Mouse (Mus musculus) cerebellum, postnatal 10 days (tissue): ENCODE measurements around the gene Frg2f1.
"Not testable (repeated sequence)": the region's sequence is repeated elsewhere in the genome, so short reads cannot be mapped to it uniquely, and the experiment has no call there.

Experiments used
- DNase-seq, 2 experiments: peaks; one replicate each; pipeline ENCODE4 v3.0.0; 2021; ENCODE audit warnings: mixed read lengths in 2 of 2

Frg2f1 gene

DNA sequence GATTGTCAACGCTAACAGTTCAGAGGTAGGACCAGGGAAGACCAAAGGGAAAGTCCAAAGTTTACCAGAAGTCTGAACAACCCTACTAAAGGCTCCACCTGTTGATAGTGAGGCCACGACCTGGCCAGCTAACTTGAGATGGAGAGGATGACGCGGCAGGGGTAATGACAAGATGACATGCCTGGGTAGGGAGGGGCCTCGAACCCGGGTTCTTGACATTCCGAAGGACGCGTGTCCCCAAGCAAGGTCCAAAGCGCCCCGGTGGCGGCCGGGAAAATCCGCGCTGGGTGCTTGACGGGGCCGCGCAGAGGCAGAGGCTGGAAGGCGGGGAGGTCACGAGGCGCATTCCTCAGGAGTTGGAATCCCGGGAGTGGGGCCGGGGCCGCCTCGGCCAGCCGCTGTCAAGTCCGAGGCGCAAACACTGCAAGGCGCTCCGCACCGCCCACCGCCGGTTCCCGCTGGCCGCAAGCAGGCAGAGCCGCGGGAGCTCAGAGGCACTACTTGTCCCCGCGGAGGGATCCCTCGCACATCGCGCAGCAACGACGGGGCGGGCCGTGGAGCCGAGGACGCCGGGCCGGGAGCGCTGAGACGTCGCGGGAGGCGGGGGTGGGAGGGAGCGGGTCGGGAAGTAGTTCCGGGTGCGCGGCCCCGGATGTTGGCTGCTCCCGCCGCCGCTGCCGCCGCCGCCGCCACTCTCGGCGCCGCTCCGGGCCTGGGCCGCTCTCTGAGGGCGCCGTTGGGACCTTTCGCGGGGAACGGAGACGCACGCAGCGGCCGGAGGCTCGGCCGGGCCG lies at the start of gene Frg2f1:
Gene Frg2f1, minus strand, starts transcription at position 499 of the 794 bp plus-strand sequence.
- DNase-seq: peak; percentile 98

- no peak for DNase-seq
Measured at GRCm38 (mm10) chr4:119588037-119588436, 48.7 kb upstream of the Frg2f1 start.

GRCm38 (mm10) chr4:119575459-119575858 lies 36.1 kb upstream of the Frg2f1 start:
- no peak for DNase-seq

DNA sequence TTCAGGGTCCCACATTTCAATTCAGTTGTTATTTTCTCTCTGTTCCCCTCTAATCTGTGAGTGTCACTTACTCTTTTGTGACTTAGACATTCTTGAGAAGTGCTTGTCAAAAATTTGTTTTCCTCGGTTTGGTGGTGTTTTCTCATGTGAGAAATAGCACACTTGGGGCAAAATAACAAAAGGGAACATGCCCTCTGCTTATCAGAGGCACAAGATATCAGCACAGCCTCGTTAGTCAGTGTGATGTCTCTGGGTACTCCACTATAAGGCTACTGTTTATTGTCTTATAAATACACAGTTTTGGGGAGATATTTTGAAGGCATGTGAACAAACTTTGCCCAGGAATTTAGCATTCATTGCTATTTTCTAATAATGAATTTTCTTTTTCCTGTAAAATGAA lies 35.2 kb upstream of the Frg2f1 start:
- no peak for DNase-seq

GRCm38 (mm10) chr4:119572682-119573081 lies 33.4 kb upstream of the Frg2f1 start:
- DNase-seq: no peak

DNA sequence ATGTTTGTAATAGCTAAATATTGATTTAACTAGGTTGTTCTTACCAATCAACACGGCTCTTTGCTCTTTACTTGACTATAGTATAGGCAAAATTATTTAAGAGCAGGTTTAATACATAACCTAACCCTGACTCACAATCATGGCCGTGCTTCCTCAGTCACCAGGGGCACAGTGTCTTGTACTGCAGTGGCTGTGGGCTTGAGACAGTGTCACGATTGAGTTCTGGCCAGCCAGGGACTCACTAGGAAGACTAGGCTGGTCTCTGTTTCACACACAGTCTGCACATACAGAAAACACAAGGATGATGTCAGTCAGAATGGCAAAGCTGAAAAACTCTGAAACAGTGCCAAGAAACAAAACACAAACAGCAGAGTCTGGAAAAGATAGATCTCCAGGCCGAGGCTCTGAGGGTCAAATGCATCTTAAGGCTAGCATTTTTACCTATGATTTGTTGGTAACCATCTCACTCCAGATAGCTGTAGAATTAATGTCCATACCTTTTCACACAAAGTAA lies 27.1 kb upstream of the Frg2f1 start:
- DNase-seq: peak; percentile 7 to 9

- DNase-seq: peak; percentile 50 to 70
Measured at GRCm38 (mm10) chr4:119563136-119563535, 23.8 kb upstream of the Frg2f1 start.

GRCm38 (mm10) chr4:119555466-119555865 lies 16.1 kb upstream of the Frg2f1 start:
- no peak for DNase-seq

DNA sequence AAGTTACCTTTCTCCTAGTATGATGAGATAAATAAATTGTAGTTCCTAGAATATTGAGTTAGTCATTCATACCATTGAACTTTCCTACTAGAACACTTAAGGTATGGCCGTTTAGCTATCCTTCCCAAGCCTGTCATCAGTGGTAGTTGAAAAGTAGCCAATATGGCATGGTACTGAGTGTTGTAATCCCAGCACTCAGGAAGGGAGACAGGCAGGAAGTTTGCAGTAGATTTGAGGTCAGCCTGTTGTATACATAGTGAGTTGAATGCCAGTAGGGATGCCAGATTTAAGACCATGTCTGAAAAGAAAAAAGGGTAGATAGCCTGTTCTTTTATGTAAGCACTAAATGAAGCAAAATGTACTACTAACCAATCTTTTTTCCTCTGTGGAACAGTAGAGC lies 11.5 kb upstream of the Frg2f1 start:
- no peak for DNase-seq

DNA sequence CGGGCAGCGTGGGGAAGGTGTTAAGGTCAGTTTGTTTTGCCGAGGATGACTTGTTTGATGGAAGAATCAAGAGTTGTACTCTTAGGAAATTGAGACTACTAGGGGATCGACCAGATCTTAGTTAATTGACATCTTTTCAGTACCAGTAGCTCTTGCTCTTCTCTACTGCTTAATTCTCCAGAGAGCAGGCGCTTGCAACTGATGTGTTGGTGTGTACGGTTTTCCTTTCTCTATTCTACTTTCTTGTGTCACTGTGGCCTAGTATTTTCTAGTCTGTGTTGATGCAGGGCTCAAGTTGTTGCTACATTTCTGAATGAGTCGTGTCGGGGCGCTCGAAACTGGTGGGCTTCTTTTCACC lies 1.2 kb upstream of the Frg2f1 start:
- DNase-seq: no peak

- peak in 1 of 2 experiments; percentile 69 for DNase-seq
Measured at GRCm38 (mm10) chr4:119539836-119540532, 655 bp upstream of the Frg2f1 start.

DNA sequence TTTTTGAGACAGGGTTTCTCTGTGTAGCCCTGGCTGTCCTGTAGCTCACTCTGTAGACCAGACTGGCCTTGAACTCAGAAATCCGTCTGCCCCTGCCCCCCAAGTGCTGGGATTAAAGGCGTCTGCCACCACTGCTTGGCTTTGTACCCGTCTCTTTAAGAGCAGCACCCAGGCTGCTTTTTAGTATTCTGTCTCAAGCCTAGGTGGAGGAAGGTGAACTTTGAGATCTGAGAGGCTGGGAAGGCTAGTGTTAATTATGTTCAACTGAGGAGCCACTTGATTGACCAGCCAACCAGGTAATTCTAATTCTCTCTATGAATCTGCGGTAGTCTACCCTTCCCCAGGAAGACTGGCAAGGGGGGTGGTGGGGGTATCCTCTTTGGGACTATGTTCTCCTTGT lies 1.9 kb downstream of the Frg2f1 start:
- no peak for DNase-seq

GRCm38 (mm10) chr4:119536615-119537014 lies 2.7 kb downstream of the Frg2f1 start, which contains the start of gene Foxj3:
Foxj3 (plus strand) TSS chr4:119537004.
- DNase-seq: not testable (repeated sequence)

GRCm38 (mm10) chr4:119535103-119535502 lies 4.2 kb downstream of the Frg2f1 start:
- DNase-seq: no peak

DNA sequence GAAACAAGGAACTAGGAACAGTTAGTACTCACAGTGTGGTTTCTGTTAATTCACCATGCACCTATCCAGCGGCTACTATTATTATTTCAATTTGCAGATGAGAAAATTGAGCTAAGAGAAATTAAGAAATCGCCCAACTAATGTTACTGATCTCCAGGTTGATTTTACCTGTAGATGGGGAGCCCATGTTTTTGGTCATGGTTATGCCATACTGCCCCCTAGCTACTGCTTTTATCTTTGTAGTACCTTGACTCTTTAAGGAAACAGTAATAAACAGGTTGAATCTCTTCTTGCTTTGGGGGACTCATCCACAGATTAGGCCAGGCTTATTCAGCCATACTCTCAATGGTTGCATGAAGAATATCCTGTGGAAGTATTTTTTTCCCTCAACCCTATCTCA lies 7.5 kb downstream of the Frg2f1 start:
- DNase-seq: peak; percentile 47 to 73

GRCm38 (mm10) chr4:119526329-119526845 lies 12.9 kb downstream of the Frg2f1 start:
- DNase-seq: no peak

DNA sequence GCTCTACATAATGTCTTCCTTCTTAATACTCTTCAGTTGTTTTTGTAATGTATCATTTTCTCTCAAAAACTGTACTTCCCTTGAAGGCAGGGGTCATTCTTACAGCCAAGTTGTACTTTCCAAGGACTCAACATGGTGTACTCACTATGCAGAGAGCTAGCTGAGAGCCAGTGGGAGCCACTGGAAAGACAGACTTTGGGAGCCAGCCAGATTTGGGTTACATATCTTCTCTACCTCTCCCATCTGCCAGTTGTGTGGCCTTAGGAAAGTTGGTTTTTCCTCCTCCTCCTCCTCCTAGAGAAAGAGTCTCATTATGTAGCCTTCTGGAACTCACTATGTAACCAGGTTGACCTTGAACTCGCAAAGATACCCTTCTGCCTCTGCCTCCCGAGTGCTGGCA lies 14.9 kb downstream of the Frg2f1 start:
- no peak for DNase-seq

DNA sequence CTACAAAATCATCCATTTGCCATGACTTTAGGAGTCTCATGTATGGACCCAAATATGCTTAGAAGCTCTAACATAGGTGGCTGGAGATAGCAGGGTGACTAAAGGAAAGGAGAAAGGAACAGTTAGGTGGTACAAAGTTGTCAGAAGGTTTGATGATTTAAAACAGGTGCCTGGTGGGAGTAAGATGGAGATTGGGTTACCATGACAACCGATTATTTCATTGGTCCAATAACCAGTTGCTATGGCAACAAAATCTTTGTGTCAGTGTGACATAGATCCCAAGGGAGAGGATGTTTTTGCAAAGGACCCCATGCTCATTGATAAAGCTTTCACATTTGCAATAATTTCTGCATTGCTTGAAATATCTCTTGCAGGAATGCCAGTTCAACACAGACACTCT lies 15.3 kb downstream of the Frg2f1 start:
- peak in 1 of 2 experiments; percentile 8 for DNase-seq

DNA sequence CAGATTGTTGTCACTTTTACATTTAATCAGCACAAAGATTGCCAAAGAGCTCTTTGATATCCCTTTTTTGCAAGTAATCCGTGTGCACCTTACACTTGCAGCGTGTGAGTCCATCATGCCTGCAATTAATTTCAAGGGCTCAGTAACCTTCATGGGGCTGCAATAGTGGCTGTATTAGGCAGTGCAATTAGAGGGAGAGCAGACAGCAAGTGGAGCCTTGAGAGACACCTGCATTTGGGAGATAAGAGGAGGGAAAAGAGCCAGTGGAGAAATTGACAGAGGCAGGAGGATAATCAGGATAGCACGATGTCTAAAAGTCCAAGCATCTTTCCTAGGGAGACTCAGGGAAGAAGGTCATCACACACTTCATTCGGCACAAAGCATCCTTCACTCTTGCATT lies 15.8 kb downstream of the Frg2f1 start:
- no peak for DNase-seq

GRCm38 (mm10) chr4:119512731-119513141 lies 26.6 kb downstream of the Frg2f1 start:
- DNase-seq: no peak

DNA sequence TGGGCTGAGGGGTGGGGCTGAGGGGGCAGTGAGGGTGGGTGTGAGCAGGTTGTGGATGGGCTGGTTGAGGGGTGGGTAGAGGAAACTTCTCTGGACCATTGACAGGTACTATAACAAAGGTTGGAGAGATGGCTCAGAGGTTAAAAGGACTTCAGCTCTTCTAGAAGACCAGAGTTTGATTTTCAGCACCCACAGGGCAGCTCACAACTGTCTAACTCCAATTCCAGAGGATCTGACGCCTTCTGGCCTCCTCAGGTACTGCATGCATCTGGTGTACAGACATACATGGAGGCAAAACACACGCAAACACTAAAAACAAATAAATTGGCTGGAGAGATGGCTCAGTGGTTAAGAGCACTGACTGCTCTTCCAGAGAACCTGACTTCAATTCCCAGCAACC lies 27.7 kb downstream of the Frg2f1 start:
- no peak for DNase-seq

DNA sequence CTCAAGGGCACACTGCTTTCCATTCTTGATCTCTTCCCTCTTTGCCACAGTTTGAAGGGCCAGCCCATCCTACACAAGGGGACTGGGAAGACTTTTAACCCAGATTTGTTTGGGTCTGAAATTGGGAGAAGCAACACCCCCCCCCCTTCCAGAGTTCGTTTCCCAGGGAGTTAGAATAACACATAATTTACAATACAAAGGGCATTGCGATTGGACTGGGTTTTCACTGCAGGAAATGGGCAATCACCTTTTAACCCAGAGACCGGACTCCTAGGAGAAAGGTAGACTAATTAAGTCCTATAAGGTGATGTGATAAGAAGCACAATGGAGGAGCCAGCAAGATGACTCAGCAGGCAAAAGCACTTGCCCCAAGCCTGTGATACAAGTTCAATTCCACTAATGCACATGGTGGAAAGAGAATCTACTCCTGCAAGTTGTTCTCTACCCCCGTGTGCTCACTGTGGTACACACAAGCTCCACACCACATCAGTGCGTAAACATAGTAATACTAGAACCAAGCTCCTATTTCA lies 40.9 kb downstream of the Frg2f1 start:
- no peak for DNase-seq

DNA sequence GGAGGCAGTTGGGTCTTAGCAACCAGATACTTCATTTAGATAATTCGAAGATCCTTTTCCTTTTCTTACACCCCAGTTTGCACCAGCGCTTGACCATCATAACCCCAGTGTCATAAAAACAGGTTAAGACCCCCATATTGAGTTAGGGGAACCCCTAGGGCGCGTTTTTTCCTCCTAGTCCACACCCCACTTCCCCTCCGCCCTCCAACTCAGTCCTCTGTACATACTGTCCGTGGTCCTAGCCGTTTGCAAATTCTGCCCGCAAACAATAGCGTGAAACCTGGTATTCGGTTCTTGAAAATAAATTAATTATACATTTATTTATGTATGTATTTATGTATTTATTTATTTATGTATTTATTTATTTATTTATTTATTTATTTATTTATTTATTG lies 46.4 kb downstream of the Frg2f1 start:
- no peak for DNase-seq
